Mouse (Mus musculus) limb, embryonic 14.5 days (tissue): Measurements from ENCODE around the gene Smg6. TPM values are rescaled to one million over a fixed set of nuclear protein-coding genes. Genes with fewer than 3 reads are reported as not detected.

ENCODE experiments used
- ATAC-seq: fragments of 200-750 bp; cut with Nextera tagmentation; 2 replicates; pipeline ENCODE4 v1.8.0; 2017; ENCODE audit warnings: low read depth, moderate number of reproducible peaks, moderate TSS enrichment; ENCODE audit not compliant: low FRiP score
- DNase-seq: peaks from one replicate; pipeline ENCODE4 v3.0.0-alpha.2; 2015; ENCODE audit warnings: low spot score
- H3K27ac ChIP-seq: fragments of 300-500 bp; sonication (generic); replicated peaks from 2 replicates; pipeline ENCODE4 v1.5.1; 2014; ENCODE audit warnings: low read depth, mild to moderate bottlenecking, low read length, moderate library complexity, mixed read lengths
- H3K27me3 ChIP-seq: fragments of 300-500 bp; sonication (generic); 2 replicates; pipeline ENCODE4 v1.6.1; 2014; ENCODE audit warnings: low read length, mixed read lengths; ENCODE audit not compliant: control insufficient read depth, insufficient read depth
- H3K36me3 ChIP-seq: fragments of 300-500 bp; sonication (generic); 2 replicates; pipeline ENCODE4 v1.6.1; 2014; ENCODE audit warnings: mild to moderate bottlenecking, low read length, moderate library complexity, mixed read lengths; ENCODE audit not compliant: control insufficient read depth, insufficient read depth
- H3K4me1 ChIP-seq: fragments of 300-500 bp; sonication (generic); 2 replicates; pipeline ENCODE4 v1.6.1; 2014; ENCODE audit warnings: antibody characterized with exemption, low read length, mixed read lengths; ENCODE audit not compliant: control insufficient read depth, insufficient read depth
- H3K4me2 ChIP-seq: fragments of 300-500 bp; sonication (generic); replicated peaks from 2 replicates; pipeline ENCODE4 v1.6.1; 2014; ENCODE audit warnings: low read depth, mild to moderate bottlenecking, low read length, moderate library complexity; ENCODE audit not compliant: severe bottlenecking
- H3K4me3 ChIP-seq: fragments of 300-500 bp; sonication (generic); replicated peaks from 2 replicates; pipeline ENCODE4 v1.5.1; 2014; ENCODE audit warnings: low read length
- H3K9ac ChIP-seq: fragments of 300-500 bp; sonication (generic); 2 replicates; pipeline ENCODE4 v1.6.1; 2014; ENCODE audit warnings: mild to moderate bottlenecking, low read depth, low read length, moderate library complexity; ENCODE audit not compliant: severe bottlenecking
- H3K9me3 ChIP-seq: fragments of 300-500 bp; sonication (generic); 2 replicates; pipeline ENCODE4 v1.6.1; 2016; ENCODE audit warnings: low read length; ENCODE audit not compliant: control insufficient read depth
- POLR2A ChIP-seq: fragments of 200-500 bp; IDR thresholded peaks from 2 replicates; pipeline ENCODE4 v1.8.0; 2012; ENCODE audit warnings: inconsistent platforms, mild to moderate bottlenecking, moderate library complexity, borderline replicate concordance; ENCODE audit not compliant: insufficient read depth, insufficient read length; ENCODE audit errors: extremely low read depth
- WGBS: fragments of 180-500 bp; shearing (Covaris S2); extraction: QIAGEN DNeasy Blood & Tissue Kit; methylation state at CpG from one replicate; pipeline ENCODE4 v1.1.7; 2014; 5-methylcytosine and 5-hydroxymethylcytosine counted together
- polyA plus RNA-seq, 2 experiments: library from polyadenylated mRNA; depleted of rRNA in 1 of 2; stranded (reverse) in 1 of 2; unstranded in 1 of 2; fragments of >200 nt; fragmentation: Nextera tagmentation in 1 of 2; extraction: Ambion mirVana in 1 of 2; gene quantifications; 2 replicates each; pipeline versions ENCODE4 v1.2.1 to v1.2.3; 2012 to 2014

The Smg6 gene
- polyA plus RNA-seq, 2 experiments, result 16.0 to 36.5 TPM

DNA sequence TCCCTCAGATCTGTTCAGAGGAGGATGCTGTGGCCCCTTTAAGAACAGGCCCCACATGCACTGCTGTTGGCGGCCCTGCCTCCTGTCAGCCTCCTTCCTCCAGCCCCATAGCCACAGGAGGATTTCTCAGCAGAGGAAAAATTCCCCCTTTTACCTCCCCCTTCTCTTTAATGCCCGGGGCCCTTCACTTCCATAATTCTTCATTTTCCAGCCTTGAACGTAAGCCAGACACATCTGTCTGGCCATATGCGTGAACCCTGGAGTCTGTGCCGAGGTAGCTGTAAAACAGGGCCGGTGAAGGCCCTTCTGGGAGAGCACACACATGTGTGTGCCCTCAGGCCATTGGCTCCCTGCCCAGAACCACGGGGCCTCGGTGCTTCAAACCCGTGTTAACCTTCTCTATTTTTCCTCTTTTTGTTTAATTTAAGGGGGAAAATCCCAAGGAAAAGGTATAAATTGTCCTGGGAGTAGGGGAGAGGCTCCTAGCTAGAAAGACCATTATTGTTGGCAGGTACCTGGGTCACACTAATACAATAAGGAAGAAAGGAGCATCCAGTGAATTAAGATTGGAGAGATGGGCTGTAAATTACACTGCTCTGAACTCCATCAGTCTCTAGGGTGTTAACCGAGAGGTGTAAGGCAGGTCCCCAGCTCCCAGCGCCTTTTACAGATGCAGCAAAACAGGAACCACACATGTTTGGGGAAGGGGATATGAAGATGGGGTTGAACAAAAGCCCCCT is 221.7 kb downstream of the Smg6 start:
- H3K27ac ChIP-seq, result peak overlapping the region; percentile 81
- no peak for TF ChIP-seq POLR2A
- no peak overlapping the region for H3K9ac ChIP-seq
- DNase-seq (peak; percentile 93), ATAC-seq (peak; percentile 90)
- peak overlapping the region; percentile 26; the same call in 1 of the 2 replicates for H3K4me2 ChIP-seq
- no peaks in the 10 kb centered on the region for H3K9me3 ChIP-seq
- peaks cover 31% of the 10 kb centered on the region for H3K36me3 ChIP-seq
- peaks cover 46% of the 10 kb centered on the region for H3K4me1 ChIP-seq
- no peak overlapping the region for H3K4me3 ChIP-seq
- no peaks in the 10 kb centered on the region for H3K27me3 ChIP-seq
- WGBS, result 2% methylated on average over 11 of the region's 11 CpGs

DNA sequence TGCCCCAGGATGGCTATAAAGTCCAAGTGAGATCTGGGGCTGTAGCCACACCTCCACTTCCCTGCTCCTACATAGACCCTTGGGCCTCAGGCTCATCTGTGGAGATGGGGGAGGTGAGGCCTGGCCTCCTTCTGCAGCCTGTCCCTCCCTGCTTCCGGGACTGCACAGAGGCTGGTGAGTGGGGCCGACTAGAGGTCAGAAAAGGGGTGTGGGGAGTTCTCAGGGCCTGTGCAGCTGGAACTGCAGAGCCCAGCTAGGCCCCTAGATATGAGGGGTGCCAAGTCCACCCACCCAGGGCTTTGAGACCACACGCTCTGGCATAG is 222.2 kb downstream of the Smg6 start:
- Histone ChIP-seq H3K36me3 (peaks cover 29% of the 10 kb centered on the region), H3K4me3 (no peak overlapping the region), H3K27ac (peak overlapping the region; percentile 81), H3K4me2 (0 out of 2 replicates have a peak overlapping the region, but pooled peaks have one; percentile 26), H3K9me3 (no peaks in the 10 kb centered on the region), H3K9ac (no peak overlapping the region), H3K4me1 (peaks cover 41% of the 10 kb centered on the region), H3K27me3 (no peaks in the 10 kb centered on the region)
- DNase-seq (no peak), ATAC-seq (peak; percentile 82)
- 19% methylated on average over 3 of the region's 3 CpGs for WGBS
- TF ChIP-seq POLR2A, result no peak

GRCm38 (mm10) chr11:75148332-75149035 is 222.9 kb downstream of the Smg6 start:
- Histone ChIP-seq H3K27me3 (no peaks in the 10 kb centered on the region), H3K27ac (peak overlapping the region; percentile 81), H3K9me3 (no peaks in the 10 kb centered on the region), H3K9ac (no peak overlapping the region), H3K4me1 (peaks cover 37% of the 10 kb centered on the region), H3K36me3 (peaks cover 22% of the 10 kb centered on the region), H3K4me2 (no peak overlapping the region), H3K4me3 (no peak overlapping the region)
- WGBS, result 75% methylated on average over 10 of the region's 11 CpGs
- TF ChIP-seq POLR2A, result no peak
- DNase-seq (no peak), ATAC-seq (no peak)

DNA sequence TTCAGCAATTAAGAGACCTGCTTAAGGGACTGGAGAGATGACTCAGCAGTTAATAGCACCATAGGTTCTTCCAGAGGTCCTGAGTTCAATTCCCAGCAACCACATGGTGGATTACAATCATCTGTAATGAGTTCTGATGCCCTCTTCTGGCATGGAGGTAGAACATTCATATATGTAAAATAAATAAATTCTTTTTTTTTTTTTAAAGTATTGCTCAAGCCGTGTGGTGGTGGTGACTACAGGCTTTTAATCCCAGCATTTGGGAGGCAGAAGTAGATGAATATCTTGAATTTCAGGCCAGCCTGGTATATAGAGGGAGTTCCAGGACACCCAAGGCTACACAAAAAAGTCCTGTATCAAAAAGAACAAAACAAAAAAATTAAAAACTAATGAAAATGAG is 224.7 kb downstream of the Smg6 start:
- TF ChIP-seq POLR2A, result no peak
- ATAC-seq (no peak), DNase-seq (no peak)
- H3K9me3 ChIP-seq, result no peaks in the 10 kb centered on the region
- H3K4me1 ChIP-seq, result peaks cover 37% of the 10 kb centered on the region
- 85% methylated on average over 1 of the region's 1 CpGs for WGBS
- H3K27ac ChIP-seq, result no peak overlapping the region
- H3K9ac ChIP-seq, result no peak overlapping the region
- H3K27me3 ChIP-seq, result no peaks in the 10 kb centered on the region
- H3K4me3 ChIP-seq, result no peak overlapping the region
- H3K36me3 ChIP-seq, result peaks cover 20% of the 10 kb centered on the region
- H3K4me2 ChIP-seq, result no peak overlapping the region

DNA sequence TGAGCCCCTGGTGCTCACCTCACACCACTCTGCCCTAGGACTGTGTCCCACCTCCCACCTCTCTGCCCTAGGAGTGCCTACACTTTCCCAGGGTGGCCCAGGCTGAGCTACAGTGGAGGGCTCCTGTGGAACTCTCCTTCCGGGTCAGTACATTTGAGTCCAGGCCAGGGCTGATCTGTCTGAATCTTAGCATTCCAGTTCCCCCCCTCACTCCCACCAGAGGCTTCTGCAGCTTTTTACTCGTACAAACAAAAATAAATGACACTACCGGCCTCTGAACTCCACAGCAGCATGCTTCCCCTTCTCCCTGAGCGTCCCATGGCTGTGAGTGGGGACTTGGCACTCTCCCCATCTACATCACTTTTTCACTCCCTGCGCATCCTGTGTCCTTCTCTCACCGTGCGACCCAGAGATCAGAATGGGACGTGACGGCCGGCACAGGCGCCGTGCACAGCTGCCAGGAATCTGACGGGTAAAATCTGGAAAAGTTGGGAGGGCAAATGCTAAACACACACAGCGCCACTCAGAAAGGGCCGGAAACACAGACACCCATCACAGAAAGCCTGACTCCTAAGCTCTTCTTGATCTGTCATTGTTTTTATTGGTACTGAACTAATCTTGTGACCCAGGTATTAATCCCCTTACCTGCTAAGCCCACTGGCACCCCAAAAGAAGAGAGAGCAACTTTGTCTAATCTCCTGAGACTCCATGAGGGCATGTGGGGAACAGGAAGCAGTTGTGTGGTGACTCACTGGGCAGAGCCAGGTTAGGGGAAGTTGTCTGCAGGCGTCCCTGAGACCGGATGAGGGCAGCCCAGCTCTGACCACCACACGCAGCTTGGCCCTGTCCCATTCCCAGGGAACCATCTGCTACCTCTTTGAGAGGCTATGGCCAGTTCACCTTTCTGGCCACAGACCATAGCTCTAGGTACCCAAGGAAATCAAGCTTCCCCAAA is 227.3 kb downstream of the Smg6 start:
- no peak for TF ChIP-seq POLR2A
- Histone ChIP-seq H3K36me3 (peaks cover 20% of the 10 kb centered on the region), H3K27me3 (no peaks in the 10 kb centered on the region), H3K4me1 (peaks cover 32% of the 10 kb centered on the region), H3K4me2 (no peak overlapping the region), H3K9ac (no peak overlapping the region), H3K9me3 (no peaks in the 10 kb centered on the region), H3K4me3 (no peak overlapping the region), H3K27ac (no peak overlapping the region)
- ATAC-seq (no peak), DNase-seq (no peak)
- WGBS, result 76% methylated on average over 18 of the region's 18 CpGs
